Mouse (Mus musculus): ENCODE measurements around the gene Cdk16. TPM values are rescaled to one million over a fixed set of nuclear protein-coding genes. Genes with fewer than 3 reads are reported as not detected.

Gene Cdk16
- 81.3 TPM for total RNA-seq (2023)

DNA sequence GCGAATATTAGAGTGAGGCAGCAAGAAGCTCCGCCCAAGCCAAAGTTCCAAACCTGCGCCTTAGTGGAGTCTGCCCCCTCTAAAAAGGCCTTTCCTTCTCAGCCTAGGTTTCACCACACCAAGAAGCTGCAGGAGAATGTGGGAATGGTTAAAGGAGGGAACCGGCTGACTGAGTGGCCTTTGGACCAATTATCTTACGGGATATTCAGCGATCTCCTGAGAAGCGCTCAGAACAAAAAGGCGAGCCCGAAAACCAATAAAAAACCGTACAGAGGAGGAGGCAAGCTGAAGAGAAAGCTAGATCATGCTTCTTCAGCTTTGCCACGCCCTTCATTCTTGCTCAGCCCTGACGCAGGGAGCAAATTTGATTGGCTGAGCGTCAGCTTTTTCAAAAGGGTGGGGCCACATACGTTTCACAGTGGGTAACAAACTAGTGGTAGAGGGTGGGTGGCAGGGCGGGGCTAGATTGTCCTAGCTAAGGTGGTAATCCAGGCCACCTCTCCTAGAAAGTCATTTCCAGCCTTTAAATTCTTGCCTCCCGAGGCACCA, at the start of gene Cdk16:
TSS of gene Cdk16 (plus strand) at position 436 of the 549 bp plus-strand sequence.

DNA sequence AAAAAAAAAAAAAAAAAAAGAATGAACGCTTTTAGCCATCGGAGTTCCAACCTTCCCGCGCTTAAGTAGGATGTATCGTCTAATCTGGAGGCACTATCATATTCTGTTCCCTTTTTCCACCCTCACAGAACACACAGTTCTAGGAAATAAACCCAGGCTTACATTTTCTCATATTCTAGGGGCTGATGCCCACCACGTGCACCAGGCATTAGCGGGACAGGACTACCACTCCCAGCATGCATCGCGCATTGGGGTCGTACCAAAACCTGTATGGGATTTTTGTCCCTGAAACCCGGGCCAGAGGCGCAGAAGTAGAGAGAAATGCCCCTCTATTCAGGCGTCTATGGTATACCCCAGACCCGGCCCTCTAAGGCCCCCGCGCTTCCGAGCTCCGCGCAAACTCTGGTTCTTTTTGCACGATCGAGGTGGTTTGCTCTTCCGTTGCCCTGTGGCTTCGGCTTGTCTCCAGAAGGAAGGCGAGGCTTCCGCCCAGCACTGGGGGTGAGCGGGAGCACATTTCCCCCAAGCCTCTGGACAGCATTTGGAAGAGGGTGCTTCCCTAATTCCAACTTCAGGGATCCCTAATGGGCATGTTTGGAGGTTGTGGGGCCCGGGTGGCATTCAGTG, 29.6 kb upstream of the Cdk16 start, which contains the start of gene Uba1:
TSS of gene Uba1 (plus strand) at position 301 of the 627 bp plus-strand sequence.

DNA sequence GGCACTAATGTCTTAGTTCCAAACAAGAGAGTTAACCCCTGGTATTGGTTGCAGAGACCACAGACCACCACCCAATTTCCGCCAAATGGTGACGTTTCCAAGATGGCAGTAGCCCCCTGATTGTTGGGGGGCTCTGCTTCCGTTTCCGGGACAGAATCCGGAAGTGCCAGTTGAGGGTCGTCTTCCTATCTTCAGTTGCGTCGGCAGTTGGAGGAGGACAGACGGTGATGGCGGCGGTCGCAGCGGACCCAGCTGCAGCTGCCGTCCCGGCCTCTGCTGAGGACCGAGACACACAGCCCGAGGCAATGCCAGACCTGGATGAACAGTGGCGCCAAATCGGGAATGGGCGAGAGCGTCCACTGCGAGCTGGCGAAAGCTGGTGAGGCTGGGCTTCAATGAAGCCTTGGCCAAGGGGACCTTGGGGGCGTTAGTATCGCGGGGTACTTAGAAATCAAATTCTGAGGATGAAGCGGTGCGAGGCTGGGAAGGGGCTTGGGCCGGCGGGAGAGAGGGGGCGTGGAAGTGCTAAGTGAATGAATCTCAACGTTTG, 16.1 kb downstream of the Cdk16 start, which contains the start of gene Usp11:
TSS of gene Usp11 (plus strand) at position 166 of the 550 bp plus-strand sequence.

Other genes starting within 250 kb of the Cdk16 start
- gene Rgn, start 138.2 kb upstream of the Cdk16 start, total RNA-seq (2023): not detected
- 58.1 TPM for gene Rbm10, start 70.5 kb upstream of the Cdk16 start, total RNA-seq (2023)
- 107 TPM for gene Ndufb11, start 70.3 kb upstream of the Cdk16 start, total RNA-seq (2023)
- 224 TPM for gene Uba1, start 29.6 kb upstream of the Cdk16 start, total RNA-seq (2023)
- gene Usp11, start 16.0 kb downstream of the Cdk16 start, total RNA-seq (2023): 11.5 TPM
- 150 TPM for gene Araf, start 109.9 kb downstream of the Cdk16 start, total RNA-seq (2023)
- gene Timp1, start 182.2 kb downstream of the Cdk16 start, total RNA-seq (2023): not detected
- gene Syn1, start 233.1 kb downstream of the Cdk16 start, total RNA-seq (2023): 0.44 TPM
- gene Cfp, start 243.6 kb downstream of the Cdk16 start, total RNA-seq (2023): 21.8 TPM